Comparison of ENCODE assay signal across 8 mouse cellular contexts in genomic region chr17:35969418-35970389, GRCm38 (mm10). TPM values are rescaled to one million over a fixed set of nuclear protein-coding genes. Genes with fewer than 3 reads are reported as not detected.
DNase-seq lines count a peak whose midpoint lies in the region; ATAC-seq and TF ChIP-seq lines count a peak whose summit lies in the region.

Gene Abcf1, minus strand, starts transcription at chr17:35969761.

- H3K36me3 ChIP-seq in MEL (ENCODE audit: control insufficient read depth in 1 of 2, insufficient read depth in 2 of 2, low read length in 2 of 2) = peaks cover 15 to 33% of the 10 kb centered on the region in 2 experiments
- peaks cover 30% of the 10 kb centered on the region for H3K36me3 ChIP-seq in forebrain, postnatal 0 days (ENCODE audit: insufficient read depth)
- H3K36me3 ChIP-seq in lung, embryonic 15.5 days = peaks cover 34% of the 10 kb centered on the region

- peak; percentile 98 for ATAC-seq in forebrain, postnatal 0 days
- ATAC-seq in lung, embryonic 15.5 days (ENCODE audit: borderline replicate concordance, extremely low read depth, low FRiP score, low TSS enrichment) = peak; percentile 96

- peak within 1 kb of the TSS; percentile 92 for H3K9ac ChIP-seq in MEL (ENCODE audit: control insufficient read depth, low read depth, low read length, poor library complexity, severe bottlenecking)
- peak within 1 kb of the TSS; percentile 75 for H3K9ac ChIP-seq in forebrain, postnatal 0 days
- peak within 1 kb of the TSS; percentile 74 for H3K9ac ChIP-seq in lung, embryonic 15.5 days

- TF ChIP-seq EP300 in MEL (IDR thresholded peaks at IDR 0.05; ENCODE audit: low read depth in 1 of 2, low read length in 2 of 2) = 0 out of 4 replicates have a peak, but pooled peaks of 1 of the 2 experiments have one; percentile 9

- H3K27me3 ChIP-seq in MEL (ENCODE audit: control insufficient read depth in 1 of 2, insufficient read depth in 2 of 2, low read length in 2 of 2) = no peaks in the 10 kb centered on the region
- no peaks in the 10 kb centered on the region for H3K27me3 ChIP-seq in cerebellum, adult 2 months (ENCODE audit: control insufficient read depth, insufficient read depth, low read length)
- no peaks in the 10 kb centered on the region for H3K27me3 ChIP-seq in forebrain, postnatal 0 days (ENCODE audit: insufficient read depth, low read length)
- no peaks in the 10 kb centered on the region for H3K27me3 ChIP-seq in lung, embryonic 15.5 days

- H3K4me3 ChIP-seq in MEL (ENCODE audit: control insufficient read depth in 1 of 2, insufficient read depth in 1 of 2, low read depth in 2 of 2, low read length in 2 of 2) = peak within 1 kb of the TSS; percentile 75 to 89
- H3K4me3 ChIP-seq in cerebellum, adult 2 months (replicated peaks; ENCODE audit: insufficient read depth, low read depth, low read length) = peak within 1 kb of the TSS; percentile 94
- peak within 1 kb of the TSS; percentile 94 for H3K4me3 ChIP-seq in forebrain, postnatal 0 days (ENCODE audit: low read depth, low read length)
- peak within 1 kb of the TSS; percentile 83 for H3K4me3 ChIP-seq in lung, embryonic 15.5 days

- H3K9me3 ChIP-seq in MEL (replicated peaks; ENCODE audit: insufficient read depth, low read length) = no peaks in the 10 kb centered on the region
- H3K9me3 ChIP-seq in forebrain, postnatal 0 days (ENCODE audit: low read length) = no peaks in the 10 kb centered on the region
- no peaks in the 10 kb centered on the region for H3K9me3 ChIP-seq in lung, embryonic 15.5 days

- peak; percentile 98 for DNase-seq in MEL (ENCODE audit: low read depth, low spot score)
- DNase-seq in cerebellum, adult 2 months = peak; percentile 98 to 99
- DNase-seq in forebrain, postnatal 0 days = peak; percentile 98
- DNase-seq in heart, postnatal 4 days = peak; percentile 100
- peak; percentile 97 for DNase-seq in layer of hippocampus, adult 8-10 months (ENCODE audit: low spot score in 2 of 2)
- peak; percentile 95 for DNase-seq in ovary, adult 18-20 months (ENCODE audit: low spot score)
- peak; percentile 98 for DNase-seq in thymus, postnatal 0 days (ENCODE audit: low spot score)

- WGBS in cerebellum, adult 2 months = under 1% methylated on average over 68 of the region's 68 CpGs
- WGBS in forebrain, postnatal 0 days = under 1% methylated on average over 68 of the region's 68 CpGs
- under 1% methylated on average over 68 of the region's 68 CpGs for WGBS in lung, embryonic 15.5 days

- H3K79me2 ChIP-seq in MEL (ENCODE audit: control insufficient read depth, insufficient read depth, low read length, poor library complexity) = peaks cover 39% of the 10 kb centered on the region

- peak; percentile 95 to 96 for TF ChIP-seq POLR2A in MEL (IDR thresholded peaks at IDR 0.05; ENCODE audit: control insufficient read depth in 1 of 2, insufficient read depth in 1 of 2, low read depth in 1 of 2, low read length in 2 of 2, poor library complexity in 1 of 2)
- TF ChIP-seq POLR2A in cerebellum, adult 2 months (IDR thresholded peaks at IDR 0.05; ENCODE audit: borderline replicate concordance, insufficient read depth, low read length) = peak; percentile 88; the same call in 1 of the 2 replicates

- H3K4me1 ChIP-seq in MEL (ENCODE audit: control insufficient read depth in 1 of 2, insufficient read depth in 2 of 2, low read length in 2 of 2) = peaks cover 0 to 26% of the 10 kb centered on the region in 2 experiments; a peak in 3 of 4 replicates
- peaks cover 9% of the 10 kb centered on the region for H3K4me1 ChIP-seq in cerebellum, adult 2 months (ENCODE audit: control insufficient read depth, insufficient read depth, low read length)
- H3K4me1 ChIP-seq in forebrain, postnatal 0 days (ENCODE audit: insufficient read depth) = peaks cover 16% of the 10 kb centered on the region
- H3K4me1 ChIP-seq in lung, embryonic 15.5 days = peaks cover 17% of the 10 kb centered on the region

- peak within 1 kb of the TSS; percentile 55 for H3K27ac ChIP-seq in MEL (ENCODE audit: control insufficient read depth, low read depth, low read length)
- H3K27ac ChIP-seq in cerebellum, adult 2 months (ENCODE audit: insufficient read depth, low read length) = peak within 1 kb of the TSS; percentile 69
- H3K27ac ChIP-seq in forebrain, postnatal 0 days (ENCODE audit: low read depth, low read length) = peak within 1 kb of the TSS; percentile 82
- H3K27ac ChIP-seq in lung, embryonic 15.5 days = peak within 1 kb of the TSS; percentile 63

- no peak for TF ChIP-seq CTCF in MEL (IDR thresholded peaks at IDR 0.05 in 2 of 3, conservative IDR thresholded peaks at IDR 0.05 in 1 of 3; ENCODE audit: control insufficient read depth in 1 of 3, insufficient read depth in 1 of 3, low read depth in 2 of 3, low read length in 3 of 3, poor library complexity in 1 of 3, severe bottlenecking in 1 of 3)
- no peak for TF ChIP-seq CTCF in cerebellum, adult 2 months (IDR thresholded peaks at IDR 0.05; ENCODE audit: borderline replicate concordance, insufficient read depth, low read depth, low read length)
- TF ChIP-seq CTCF in forebrain, postnatal 0 days (IDR thresholded peaks at IDR 0.05; ENCODE audit: low read depth) = no peak

- H3K4me2 ChIP-seq in forebrain, postnatal 0 days (ENCODE audit: low read depth) = peak within 1 kb of the TSS; percentile 75
- peak within 1 kb of the TSS; percentile 83 for H3K4me2 ChIP-seq in lung, embryonic 15.5 days

- no peak for TF ChIP-seq RAD21 in MEL (IDR thresholded peaks at IDR 0.05; ENCODE audit: low read depth, low read length)

TF ChIP-seq in MEL, 35 proteins besides CTCF, POLR2A, EP300 and RAD21 (continues in another document):
- TF ChIP-seq ELF1 (IDR thresholded peaks at IDR 0.05; ENCODE audit: low read depth, low read length) (peak; percentile 84), RCOR1 (IDR thresholded peaks at IDR 0.05; ENCODE audit: low read depth, low read length) (no peak), CHD2 (IDR thresholded peaks at IDR 0.05; ENCODE audit: low read length) (no peak), POLR2AphosphoS2 (IDR thresholded peaks at IDR 0.05; ENCODE audit: low read length) (peak; percentile 85; the same call in 1 of the 2 replicates), MYC (IDR thresholded peaks at IDR 0.05; ENCODE audit: low read depth, low read length) (peak; percentile 72), MXI1 (IDR thresholded peaks at IDR 0.05; ENCODE audit: low read depth, low read length) (peak; percentile 93), NRF1 (IDR thresholded peaks at IDR 0.05; ENCODE audit: insufficient read depth, low read depth, low read length, poor library complexity, severe bottlenecking) (peak; percentile 72), GABPA (IDR thresholded peaks at IDR 0.05; ENCODE audit: low read depth, low read length) (no peak), NELFE (IDR thresholded peaks at IDR 0.05; ENCODE audit: low read depth, low read length) (peak; percentile 96), BHLHE40 (IDR thresholded peaks at IDR 0.05; ENCODE audit: borderline replicate concordance, low read depth, low read length) (no peak), GATA1 (IDR thresholded peaks at IDR 0.05; ENCODE audit: low read depth, low read length) (no peak), SMC3 (IDR thresholded peaks at IDR 0.05; ENCODE audit: low read depth, low read length) (no peak), SIN3A (IDR thresholded peaks at IDR 0.05; ENCODE audit: low read length) (peak; percentile 96), TCF12 (IDR thresholded peaks at IDR 0.05; ENCODE audit: low read depth, low read length) (no peak; the same call in 1 of the 2 replicates), ETS1 (IDR thresholded peaks at IDR 0.05; ENCODE audit: low read depth, low read length) (peak; percentile 87), MAZ (IDR thresholded peaks at IDR 0.05; ENCODE audit: low read depth, low read length) (no peak), ZNF384 (IDR thresholded peaks at IDR 0.05; ENCODE audit: low read depth, low read length) (no peak), KAT2A (conservative IDR thresholded peaks at IDR 0.05; ENCODE audit: low read depth, low read length) (no peak; the same call in 1 of the 2 replicates), POLR2AphosphoS5 (IDR thresholded peaks at IDR 0.05; ENCODE audit: borderline replicate concordance, low read depth, low read length) (no peak), MAX (IDR thresholded peaks at IDR 0.05; ENCODE audit: low read length) (peak; percentile 91), TBP (IDR thresholded peaks at IDR 0.05; ENCODE audit: low read depth, low read length) (0 out of 2 replicates have a peak, but pooled peaks have one; percentile 39), HCFC1 (IDR thresholded peaks at IDR 0.05; ENCODE audit: low read depth, low read length) (peak; percentile 82), ZC3H11A (IDR thresholded peaks at IDR 0.05; ENCODE audit: low read depth, low read length) (no peak), USF1 (IDR thresholded peaks at IDR 0.05; ENCODE audit: low read depth, low read length) (peak; percentile 93), TAL1 (IDR thresholded peaks at IDR 0.05; ENCODE audit: low read length) (no peak), MEF2A (IDR thresholded peaks at IDR 0.05; ENCODE audit: extremely low read depth, insufficient replicate concordance, low read depth, low read length, poor library complexity, severe bottlenecking) (no peak), ZKSCAN1 (IDR thresholded peaks at IDR 0.05; ENCODE audit: low read depth, low read length) (no peak), MAFK (IDR thresholded peaks at IDR 0.05; ENCODE audit: borderline replicate concordance, low read depth, low read length) (no peak), CHD1 (IDR thresholded peaks at IDR 0.05; ENCODE audit: low read depth, low read length) (no peak), ZMIZ1 (IDR thresholded peaks at IDR 0.05; ENCODE audit: low read depth, low read length) (peak; percentile 88), UBTF (IDR thresholded peaks at IDR 0.05; ENCODE audit: borderline replicate concordance, insufficient read depth, low read depth, low read length) (0 out of 2 replicates have a peak, but pooled peaks have one; percentile 49), MYB (IDR thresholded peaks at IDR 0.05; ENCODE audit: low read depth, low read length) (no peak)

RNA-seq across cellular contexts. Expression of gene Abcf1, which starts in this region (rescaled TPM):
- 137 and 142 TPM in 2 replicates for total RNA-seq in MEL (2012; rRNA removed)
- polyA plus RNA-seq in MEL (2012; ENCODE audit: insufficient read depth in 1 of 2, insufficient read length in 2 of 2, low read depth in 1 of 2, low replicate concordance in 2 of 2, missing spikeins in 1 of 2) = 100 to 1,000 TPM in 1 of 2 experiments, not detected in 1; 312 TPM
- polyA plus RNA-seq in cerebellum, adult 2 months (2012; rRNA removed) = 85.8 and 99.1 TPM in 2 replicates
- total RNA-seq in forebrain, postnatal 0 days (2014; rRNA removed) = 55.9 and 60.4 TPM in 2 replicates
- 89.0 and 101 TPM in 2 replicates for polyA plus RNA-seq in forebrain, postnatal 0 days (2015; fragmentation: Nextera tagmentation; extraction: Ambion mirVana)
- 10 to 100 TPM; 71.0 to 73.9 TPM for total RNA-seq in heart, postnatal 4 days (2021)
- total RNA-seq in layer of hippocampus, adult 8-10 months (2022) = 10 to 100 TPM; 68.3 to 76.5 (median 72.7) TPM
- 71.6 and 87.8 TPM in 2 replicates for polyA plus RNA-seq in lung, embryonic 15.5 days (2015; fragmentation: Nextera tagmentation; extraction: Ambion mirVana)
- 102 and 114 TPM in 2 replicates for polyA plus RNA-seq in thymus, postnatal 0 days (2015; fragmentation: Nextera tagmentation; extraction: Ambion mirVana)

Comparison
In these comparisons a context has a peak if more than half of its experiments do, and no peak if none do; other contexts are left out.
1. Peak in every context shown above with its lines: DNase-seq, ATAC-seq, H3K4me3 ChIP-seq and H3K27ac ChIP-seq.